Mouse (Mus musculus) retina, embryonic 14.5 days (tissue): Measurements from ENCODE around the gene Naa80.

Source experiments
- DNase-seq: peaks from one replicate; pipeline ENCODE4 v3.0.0-alpha.2; 2015; ENCODE audit warnings: low spot score

The Naa80 gene

DNA sequence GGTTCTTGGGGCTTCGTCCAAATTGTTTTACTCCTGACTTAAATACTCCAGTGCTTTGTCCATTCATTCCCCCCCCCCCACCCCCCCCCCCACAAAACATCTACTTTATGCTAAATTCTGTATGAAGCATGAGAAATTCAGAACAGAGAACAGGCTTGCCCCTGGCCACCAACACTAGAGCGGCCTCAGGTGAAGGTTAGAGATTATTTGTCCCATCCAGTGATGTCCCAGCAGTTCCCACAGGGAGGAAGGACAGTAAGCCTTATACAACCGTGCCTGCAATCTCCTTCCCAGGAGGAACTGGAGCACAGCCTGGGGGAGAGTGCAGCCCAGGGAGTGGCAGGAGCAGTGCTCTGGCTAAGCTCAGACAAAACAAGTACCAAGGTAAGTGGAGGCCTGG, at the start of gene Naa80:
Naa80 (plus strand) TSS at position 301 of the 400 bp plus-strand sequence.
- DNase-seq: no peak

DNA sequence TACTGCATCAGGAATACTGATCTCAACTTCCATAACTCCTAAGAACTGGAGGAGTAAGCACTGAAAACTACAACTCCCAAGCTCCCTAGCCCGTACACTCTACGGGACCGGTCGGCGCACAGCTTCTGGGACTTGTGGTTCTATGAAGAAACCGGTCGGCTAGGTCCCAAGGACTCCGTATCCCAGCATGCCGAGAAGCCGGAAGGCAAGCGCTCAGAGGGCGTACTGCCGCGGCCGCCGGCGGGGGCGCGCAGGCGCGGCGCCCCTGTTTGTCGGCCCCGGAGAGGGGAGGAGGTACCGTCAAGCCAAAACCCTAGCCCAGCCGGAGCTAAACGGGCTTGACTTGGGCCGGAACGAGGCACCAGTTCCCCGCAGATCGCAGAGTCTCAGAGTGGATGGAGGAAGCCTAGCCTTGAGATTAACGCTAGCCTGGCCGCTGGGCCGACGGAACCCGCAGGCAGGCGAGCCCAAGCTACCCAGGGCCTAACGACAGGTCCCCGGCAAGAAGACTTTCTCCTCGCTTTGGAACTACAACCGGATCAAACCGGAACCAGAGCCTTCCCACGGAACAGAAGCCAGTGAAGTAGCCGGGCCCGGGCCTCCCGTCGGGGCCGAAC, 44.8 kb upstream of the Naa80 start, which contains the start of gene Tmem115:
Tmem115 (plus strand) TSS at position 155 of the 617 bp plus-strand sequence.
- peak; percentile 96 for DNase-seq

DNA sequence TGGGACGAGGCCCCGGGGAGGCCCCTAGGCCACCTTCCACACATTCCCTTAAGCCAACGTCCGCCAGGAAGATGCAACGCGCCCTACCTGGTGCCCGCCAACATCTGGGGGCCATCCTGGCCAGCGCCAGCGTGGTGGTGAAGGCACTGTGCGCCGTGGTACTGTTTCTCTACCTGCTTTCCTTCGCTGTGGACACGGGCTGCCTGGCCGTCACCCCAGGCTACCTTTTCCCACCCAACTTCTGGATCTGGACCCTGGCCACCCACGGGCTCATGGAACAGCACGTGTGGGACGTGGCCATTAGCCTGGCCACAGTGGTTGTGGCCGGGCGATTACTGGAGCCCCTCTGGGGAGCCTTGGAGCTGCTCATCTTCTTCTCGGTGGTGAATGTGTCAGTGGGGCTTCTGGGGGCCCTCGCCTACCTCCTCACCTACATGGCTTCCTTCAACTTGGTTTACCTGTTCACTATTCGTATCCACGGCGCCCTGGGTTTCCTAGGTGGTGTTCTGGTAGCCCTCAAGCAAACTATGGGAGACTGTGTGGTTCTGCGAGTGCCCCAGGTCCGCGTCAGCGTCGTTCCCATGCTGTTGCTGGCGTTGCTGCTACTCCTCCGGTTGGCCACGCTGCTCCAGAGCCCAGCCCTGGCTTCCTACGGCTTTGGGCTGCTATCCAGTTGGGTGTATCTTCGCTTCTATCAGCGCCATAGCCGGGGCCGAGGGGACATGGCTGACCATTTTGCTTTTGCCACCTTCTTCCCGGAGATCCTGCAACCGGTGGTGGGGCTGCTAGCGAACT, 44.1 kb upstream of the Naa80 start:
- no peak for DNase-seq

DNA sequence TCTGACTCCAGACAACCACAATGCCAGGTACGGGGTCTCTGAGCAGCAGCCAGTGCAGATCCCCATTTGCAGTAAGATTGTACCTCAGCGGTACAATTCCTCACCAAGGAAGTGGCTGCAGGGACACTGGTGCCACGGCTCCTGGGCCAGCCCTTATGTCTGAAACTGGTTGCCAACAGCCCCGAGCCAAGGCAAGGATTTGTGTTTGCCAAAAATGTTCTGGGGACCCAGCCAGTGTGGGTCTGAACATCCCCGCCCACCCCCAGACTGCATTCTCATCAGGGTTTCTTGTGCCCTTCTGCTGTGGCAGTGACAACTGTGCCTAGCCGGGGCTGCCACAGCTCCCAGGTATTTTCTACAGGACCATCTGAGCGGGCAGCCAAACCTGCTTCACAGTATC, 40.5 kb upstream of the Naa80 start:
- DNase-seq: no peak

DNA sequence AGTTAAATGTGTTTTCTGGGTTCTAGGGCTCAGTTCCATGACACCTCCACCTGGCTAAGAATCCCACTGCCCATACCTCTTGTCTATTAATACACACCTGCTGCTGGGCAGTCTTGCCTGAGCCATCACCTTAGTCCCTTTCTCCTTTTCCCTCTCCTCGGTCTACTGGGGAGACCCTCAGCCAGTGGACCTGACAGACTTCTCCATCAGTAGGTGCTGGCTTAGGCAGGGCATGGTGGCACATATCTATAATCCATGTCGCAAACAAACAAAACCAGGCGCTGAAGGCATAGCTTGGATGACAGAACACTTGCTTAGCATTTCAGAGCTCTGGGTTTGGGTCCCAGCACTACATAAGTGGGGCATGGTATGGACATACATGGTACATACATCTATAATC, 40.0 kb upstream of the Naa80 start:
- no peak for DNase-seq

DNA sequence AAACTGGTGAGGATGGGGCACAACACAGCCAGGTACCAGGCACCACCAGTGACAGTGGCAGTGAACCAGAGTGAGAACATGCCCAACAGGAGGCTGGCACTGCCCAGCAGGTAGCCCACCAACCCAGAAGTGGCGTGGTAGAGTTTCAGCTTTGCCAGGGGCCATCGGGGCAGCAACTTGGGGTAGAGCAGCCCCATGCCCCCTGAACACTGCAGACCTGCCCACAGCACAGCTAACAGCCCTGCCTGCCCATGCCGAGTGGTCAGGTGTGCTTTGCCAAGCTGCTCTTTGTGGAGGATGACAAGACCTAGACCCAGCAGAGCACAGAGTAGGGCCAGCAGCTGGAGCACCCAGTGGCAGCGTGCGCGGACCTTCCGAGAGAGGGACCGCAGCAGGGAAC, 38.7 kb upstream of the Naa80 start:
- no peak for DNase-seq

DNA sequence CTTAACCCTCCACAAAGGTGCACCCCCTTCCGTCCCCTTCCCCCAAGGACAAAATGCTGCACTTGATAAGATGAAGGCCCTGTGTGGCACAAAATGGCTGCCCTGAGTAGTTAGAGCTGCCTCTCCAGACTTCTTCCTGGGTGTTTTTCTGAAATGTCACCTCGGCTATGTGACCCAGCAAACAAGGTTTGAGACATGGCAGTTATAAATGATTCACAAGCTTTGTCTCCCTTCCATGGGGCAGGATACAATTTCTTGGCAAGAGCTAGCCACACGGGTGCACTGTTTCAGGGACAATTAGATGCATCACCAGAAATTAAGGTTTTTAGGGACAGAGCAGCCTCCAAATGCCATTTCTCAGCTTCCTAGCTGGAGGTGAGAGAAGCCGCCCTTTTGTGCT, 38.3 kb upstream of the Naa80 start:
- no peak for DNase-seq

DNA sequence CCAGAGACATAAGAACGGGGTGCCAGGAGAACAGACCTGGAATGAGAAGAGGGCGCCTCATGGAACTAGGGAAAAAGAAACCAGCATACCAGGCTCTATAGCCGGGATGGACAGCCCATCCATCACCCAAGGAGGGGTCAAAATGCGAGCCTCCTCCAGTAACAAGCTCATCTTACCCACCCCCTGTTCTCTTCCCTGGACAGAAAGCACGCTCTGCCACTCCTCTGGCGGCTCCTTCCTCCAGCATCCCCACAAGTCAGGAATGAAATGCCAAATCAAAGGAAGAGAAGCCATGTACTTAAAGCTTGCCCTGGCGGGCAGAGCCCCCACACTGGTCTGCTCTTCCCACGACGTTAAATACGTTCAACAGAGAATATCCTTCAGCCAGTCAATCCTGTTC, 37.7 kb upstream of the Naa80 start:
- no peak for DNase-seq

DNA sequence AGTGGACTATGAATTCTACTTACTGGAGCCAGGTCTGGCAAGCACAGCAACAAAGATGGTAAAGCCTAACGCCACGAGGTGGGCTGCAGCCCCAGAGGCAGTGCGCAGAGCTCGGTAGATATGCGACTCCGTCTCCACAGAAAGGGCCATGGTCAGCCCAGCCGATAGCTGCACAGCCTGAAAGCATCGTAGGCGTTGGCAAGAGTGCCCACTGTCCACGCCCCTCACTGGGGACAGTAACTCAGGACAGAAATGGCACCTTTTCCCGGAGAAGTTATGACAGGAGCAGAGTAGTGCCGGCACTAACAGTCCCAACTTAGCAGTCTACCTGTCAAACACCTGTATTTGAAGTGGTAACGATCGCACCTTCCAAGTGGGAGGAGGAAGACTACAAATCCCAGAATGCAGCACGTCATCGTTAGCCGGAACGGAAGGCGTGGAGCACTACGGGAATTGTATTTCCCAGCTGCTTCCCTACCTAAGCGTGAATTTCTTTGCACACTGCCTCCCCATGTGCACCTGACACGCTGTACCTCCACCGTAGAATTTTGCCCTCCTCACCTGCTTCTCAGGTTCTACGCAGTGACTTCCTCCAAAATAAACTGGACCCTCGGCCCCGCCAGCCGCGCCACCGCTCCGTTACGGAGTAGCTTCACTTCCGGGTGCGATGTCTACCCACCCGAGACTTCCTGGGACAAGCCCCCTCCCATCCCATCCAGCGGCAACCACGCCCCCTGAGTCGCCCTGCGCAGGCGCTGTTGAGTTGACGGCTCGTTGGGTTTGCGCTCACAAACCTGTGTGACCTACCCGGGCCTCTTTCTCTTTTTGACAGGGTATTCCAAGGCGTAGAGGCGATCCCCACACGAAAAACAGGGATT, 37.0 kb upstream of the Naa80 start, which contains the start of the genes Cyb561d2 and Nprl2:
Cyb561d2 (minus strand) TSS at position 720 of the 878 bp plus-strand sequence.
Nprl2 (plus strand) TSS at position 753 of the 878 bp plus-strand sequence.
- peak; percentile 95 for DNase-seq

DNA sequence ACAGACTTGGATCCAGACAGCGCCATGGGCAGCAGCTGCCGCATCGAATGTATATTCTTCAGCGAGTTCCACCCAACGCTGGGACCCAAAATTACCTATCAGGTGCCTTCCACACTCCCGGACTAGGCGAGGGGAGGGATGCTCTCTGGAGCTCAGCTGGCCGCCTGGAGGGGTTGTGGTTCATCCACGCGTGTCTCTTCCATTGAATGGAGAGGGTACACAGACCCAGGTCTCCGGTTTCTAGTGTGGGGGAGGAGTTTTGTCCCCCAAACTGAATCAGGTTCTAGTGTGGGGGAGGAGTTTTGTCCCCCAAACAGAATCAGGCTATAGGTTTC, 36.4 kb upstream of the Naa80 start:
- no peak for DNase-seq

DNA sequence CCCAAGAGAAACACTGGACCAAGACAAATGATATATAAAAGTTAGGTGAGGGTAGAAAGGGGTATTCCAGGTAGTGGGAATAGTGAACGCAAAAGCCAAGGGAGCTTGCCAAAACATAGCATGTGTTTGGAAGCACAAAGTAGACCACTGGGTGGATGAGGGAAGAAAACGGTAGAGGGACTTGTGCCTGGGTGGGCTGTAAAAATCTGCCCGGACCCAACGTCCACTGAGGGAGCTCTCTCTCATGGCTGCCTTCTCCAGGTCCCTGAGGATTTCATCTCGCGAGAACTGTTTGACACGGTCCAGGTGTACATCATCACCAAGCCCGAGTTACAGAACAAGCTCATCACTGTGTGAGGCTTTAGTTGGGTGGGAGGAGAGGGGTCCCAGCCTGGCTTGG, 36.0 kb upstream of the Naa80 start:
- DNase-seq: no peak

DNA sequence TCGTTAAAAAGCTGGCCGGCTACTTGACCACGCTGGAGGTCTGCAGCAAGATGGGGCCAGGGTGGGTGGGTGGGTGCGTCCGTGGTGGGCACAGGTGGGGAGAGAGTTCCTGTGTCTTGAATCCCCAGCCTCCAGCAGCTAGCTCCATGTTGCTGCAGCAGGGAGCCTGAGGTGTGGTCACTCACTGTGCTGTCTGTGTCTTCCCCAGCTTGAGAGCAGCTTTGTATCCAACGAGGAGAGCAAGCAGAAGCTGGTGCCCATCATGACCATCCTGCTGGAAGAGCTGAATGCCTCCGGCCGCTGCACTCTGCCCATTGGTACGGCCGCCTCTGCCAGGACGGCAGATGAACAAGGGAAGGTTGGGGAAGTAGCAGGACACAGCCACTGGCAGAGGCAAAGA, 35.4 kb upstream of the Naa80 start:
- DNase-seq: no peak

DNA sequence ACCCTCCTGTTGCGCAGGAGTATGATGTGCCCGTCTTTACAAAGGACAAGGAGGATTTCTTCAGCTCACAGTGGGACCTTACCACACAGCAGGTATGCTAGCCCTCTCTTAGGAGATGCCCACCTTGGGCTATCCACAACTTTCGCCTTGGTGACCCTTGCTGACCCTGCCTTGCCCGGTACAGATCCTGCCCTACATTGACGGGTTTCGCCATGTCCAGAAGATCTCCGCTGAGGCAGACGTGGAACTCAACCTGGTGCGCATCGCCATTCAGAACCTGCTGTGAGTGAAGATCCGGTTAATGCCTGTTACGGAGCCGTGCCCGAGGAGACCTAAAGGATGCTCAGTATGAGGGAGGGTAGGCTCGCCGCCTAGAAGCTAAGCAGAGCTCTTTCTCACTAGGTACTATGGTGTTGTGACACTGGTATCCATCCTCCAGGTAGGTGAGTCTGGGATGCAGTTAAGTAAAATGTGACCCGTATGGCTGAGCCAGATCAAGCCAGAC, 34.4 kb upstream of the Naa80 start:
- no peak for DNase-seq

DNA sequence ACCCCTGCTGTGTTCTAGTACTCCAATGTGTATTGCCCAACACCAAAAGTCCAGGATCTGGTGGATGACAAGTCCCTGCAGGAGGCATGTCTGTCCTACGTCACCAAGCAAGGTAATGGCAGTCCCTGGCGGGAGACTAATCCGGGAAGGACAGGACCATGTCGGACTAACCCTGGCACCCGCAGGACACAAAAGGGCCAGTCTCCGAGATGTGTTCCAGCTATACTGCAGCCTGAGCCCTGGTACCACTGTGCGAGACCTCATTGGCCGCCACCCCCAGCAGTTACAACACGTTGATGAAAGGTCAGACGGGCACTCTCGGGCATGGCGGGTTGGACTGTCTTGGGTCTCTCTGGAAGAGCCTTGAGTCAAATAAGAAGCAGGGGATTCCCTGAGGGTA, 34.0 kb upstream of the Naa80 start:
- DNase-seq: no peak

DNA sequence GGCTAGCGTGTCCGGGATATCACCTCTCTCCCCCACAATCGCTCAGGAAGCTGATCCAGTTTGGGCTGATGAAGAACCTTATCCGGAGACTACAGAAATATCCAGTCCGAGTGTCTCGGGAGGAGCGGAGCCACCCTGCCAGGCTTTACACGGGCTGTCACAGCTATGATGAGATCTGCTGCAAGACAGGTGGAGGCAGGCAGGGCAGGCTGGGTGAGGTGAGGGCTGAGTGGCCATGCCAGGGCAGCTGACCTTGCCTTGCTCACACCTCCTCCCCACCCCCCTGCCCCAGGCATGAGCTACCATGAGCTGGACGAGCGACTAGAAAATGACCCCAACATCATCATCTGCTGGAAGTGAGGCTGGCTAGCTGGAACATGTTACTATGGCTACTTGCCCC, 33.5 kb upstream of the Naa80 start:
- DNase-seq: no peak

DNA sequence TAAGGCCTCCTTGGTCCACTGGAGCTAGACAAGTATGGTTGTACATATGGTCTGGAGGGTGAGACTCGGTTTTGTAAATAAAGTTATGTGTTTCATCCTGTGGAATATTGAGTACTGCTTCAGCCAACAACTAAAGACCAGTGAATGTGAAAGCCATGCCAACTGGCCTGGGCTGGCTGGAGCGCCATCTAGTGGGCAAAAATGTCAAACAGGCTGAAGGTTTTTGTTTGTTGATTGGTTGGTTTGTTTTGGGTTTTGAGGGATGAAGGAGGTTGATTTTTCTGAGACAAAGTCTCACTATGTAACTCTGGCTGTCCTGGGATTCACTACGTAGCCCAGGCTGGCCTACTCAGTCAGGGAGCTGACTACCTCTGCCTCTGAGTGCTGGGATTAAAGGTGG, 33.1 kb upstream of the Naa80 start:
- peak; percentile 87 for DNase-seq

DNA sequence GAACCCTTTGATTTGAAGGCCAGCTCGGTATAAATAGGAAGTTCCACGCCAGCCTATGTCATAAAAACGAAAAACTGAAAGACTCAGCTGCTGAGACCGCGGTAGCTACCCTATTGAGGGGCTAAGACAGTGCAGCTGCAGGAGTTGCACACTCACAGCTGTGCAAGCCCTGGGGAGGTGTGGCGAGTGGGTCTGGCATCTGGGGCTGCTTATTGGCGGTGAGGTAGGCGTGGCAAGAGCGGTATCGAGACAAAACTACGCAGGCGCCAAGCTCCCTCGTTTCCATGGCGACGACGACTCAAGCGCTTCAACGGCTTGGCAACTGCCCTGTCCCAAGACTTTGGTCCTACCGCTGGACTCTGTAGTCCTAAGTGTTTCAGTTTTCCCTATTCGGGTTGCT, 31.7 kb upstream of the Naa80 start, which contains the start of gene Zmynd10:
Zmynd10 (plus strand) TSS at position 273 of the 400 bp plus-strand sequence.
- DNase-seq: peak; percentile 95

DNA sequence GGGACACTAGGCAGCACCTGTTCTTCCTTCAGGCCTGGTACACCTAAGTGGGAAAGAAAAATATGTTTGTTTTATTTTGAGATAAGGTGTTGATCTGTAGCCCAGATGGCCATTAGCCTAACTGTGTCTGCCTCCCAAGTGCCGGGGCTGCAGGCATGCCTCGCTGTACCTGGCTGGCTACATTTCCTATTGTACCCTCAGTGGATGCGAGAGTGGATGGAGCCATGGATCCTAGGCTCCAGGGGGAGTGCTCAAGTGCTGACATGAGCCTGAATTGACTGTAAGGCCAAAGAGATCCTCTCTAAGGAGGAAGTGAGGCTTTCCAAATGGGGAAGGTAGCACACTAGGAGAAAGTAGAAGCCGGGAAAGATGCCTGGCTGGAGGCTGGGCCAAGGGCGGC, 30.7 kb upstream of the Naa80 start:
- DNase-seq: no peak

DNA sequence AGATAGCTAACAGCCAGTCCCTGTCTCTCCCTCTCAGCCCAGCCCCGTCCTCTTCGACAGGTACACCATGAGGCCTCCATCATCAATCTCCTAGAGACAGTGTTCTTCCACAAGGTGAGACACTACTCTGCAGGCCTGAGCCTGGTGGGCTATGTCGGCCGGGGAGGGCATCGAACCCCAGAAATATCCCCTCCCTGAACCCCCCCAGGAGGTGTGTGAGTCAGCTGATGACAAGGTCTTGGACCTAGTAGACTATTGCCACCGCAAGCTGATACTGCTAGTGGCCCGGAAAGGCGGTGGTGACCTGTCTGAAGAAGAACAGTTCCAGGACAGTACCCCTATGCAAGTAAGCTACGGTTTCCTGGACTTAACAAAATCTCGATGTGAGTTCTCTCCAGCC, 29.9 kb upstream of the Naa80 start:
- no peak for DNase-seq

DNA sequence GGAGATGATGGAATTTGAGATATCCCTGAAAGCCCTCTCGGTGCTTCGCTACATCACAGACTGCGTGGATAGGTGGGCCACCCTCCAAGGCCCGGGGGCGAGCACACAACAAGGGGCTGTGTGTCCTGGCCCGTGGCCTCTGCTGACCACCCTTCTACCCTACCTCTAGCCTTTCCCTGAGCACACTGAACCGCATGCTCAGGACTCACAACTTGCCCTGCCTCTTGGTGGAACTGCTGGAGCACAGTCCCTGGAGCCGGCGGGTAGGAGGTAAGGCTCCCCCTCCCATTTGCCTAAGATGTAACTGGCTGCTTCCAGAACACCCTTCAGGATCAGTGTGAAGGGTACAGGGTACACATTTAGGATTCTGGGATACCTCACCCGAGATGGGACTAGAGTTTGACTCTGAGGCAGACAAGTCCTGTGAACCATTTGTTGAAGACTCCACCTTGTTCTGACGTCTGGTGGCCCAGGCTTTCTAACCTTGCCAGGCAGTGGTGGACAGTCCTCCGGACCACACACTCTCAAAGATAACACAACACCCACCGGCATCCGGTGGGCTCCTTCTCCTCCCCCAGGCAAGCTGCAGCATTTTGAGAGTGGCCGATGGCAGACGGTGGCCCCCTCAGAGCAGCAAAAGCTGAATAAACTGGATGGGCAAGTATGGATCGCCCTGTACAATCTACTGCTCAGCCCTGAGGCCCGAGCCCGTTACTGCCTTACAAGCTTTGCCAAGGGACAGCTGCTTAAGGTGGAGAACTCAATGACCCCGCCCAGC, 29.2 kb upstream of the Naa80 start:
- no peak for DNase-seq

DNA sequence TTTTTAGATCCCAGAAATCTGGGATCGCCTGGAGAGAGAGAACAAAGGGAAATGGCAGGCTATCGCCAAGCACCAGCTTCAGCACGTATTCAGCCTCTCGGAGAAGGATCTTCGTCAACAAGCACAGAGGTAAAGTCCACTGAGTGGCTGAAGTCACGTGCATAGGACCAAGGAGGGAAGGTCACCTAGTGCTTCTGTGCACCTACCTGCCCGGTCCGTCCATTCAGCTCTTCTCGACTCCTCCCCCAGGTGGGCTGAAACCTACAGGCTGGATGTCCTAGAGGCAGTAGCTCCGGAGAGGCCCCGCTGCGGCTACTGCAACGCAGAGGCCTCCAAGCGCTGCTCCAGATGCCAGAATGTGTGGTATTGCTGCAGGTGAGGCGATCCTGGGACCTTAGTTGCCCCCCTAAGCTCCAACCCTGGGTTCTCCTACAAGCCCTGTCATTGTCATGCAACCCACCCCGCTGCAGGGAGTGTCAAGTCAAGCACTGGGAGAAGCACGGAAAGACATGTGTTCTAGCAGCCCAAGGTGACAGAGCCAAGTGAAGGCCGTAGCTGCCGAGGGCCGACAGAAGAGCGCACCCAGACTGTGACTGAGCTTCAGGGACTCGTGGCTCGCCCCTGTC, 28.1 kb upstream of the Naa80 start:
- DNase-seq: no peak
